Mouse (Mus musculus) forebrain, embryonic 11.5 days (tissue): ENCODE data around the gene Acyp1. TPM values are rescaled to one million over a fixed set of nuclear protein-coding genes. Genes with fewer than 3 reads are reported as not detected.
"Not testable (repeated sequence)": the region's sequence is repeated elsewhere in the genome, so short reads cannot be mapped to it uniquely, and the experiment has no call there.

Experiments used
- ATAC-seq: fragments of 200-750 bp; cut with Nextera tagmentation; replicated peaks from 2 replicates; pipeline ENCODE4 v1.8.0; 2017; ENCODE audit warnings: moderate TSS enrichment; ENCODE audit not compliant: low FRiP score
- DNase-seq: peaks from one replicate; pipeline ENCODE4 v3.0.0-alpha.2; 2017; ENCODE audit warnings: low spot score
- H3K27ac ChIP-seq: fragments of 300-500 bp; sonication (generic); 2 replicates; pipeline ENCODE4 v1.5.1; 2014; ENCODE audit warnings: low read depth, low read length
- H3K27me3 ChIP-seq: fragments of 300-500 bp; sonication (generic); 2 replicates; pipeline ENCODE4 v1.6.1; 2014; ENCODE audit warnings: mild to moderate bottlenecking, low read length, mixed read lengths; ENCODE audit not compliant: control insufficient read depth, insufficient read depth
- H3K36me3 ChIP-seq: fragments of 300-500 bp; sonication (generic); 2 replicates; pipeline ENCODE4 v1.6.1; 2014; ENCODE audit warnings: mild to moderate bottlenecking, low read length, moderate library complexity, mixed read lengths; ENCODE audit not compliant: control insufficient read depth, insufficient read depth
- H3K4me1 ChIP-seq: fragments of 300-500 bp; sonication (generic); replicated peaks from 2 replicates; pipeline ENCODE4 v1.6.1; 2014; ENCODE audit warnings: low read length, mixed read lengths; ENCODE audit not compliant: control insufficient read depth, insufficient read depth
- H3K4me2 ChIP-seq: fragments of 300-500 bp; sonication (generic); 2 replicates; pipeline ENCODE4 v1.6.1; 2014; ENCODE audit warnings: low read depth, mild to moderate bottlenecking, low read length, moderate library complexity, mixed read lengths; ENCODE audit not compliant: severe bottlenecking
- H3K4me3 ChIP-seq: fragments of 300-500 bp; sonication (generic); 2 replicates; pipeline ENCODE4 v1.5.1; 2014; ENCODE audit warnings: low read depth, low read length
- H3K9ac ChIP-seq: fragments of 300-500 bp; sonication (generic); 2 replicates; pipeline ENCODE4 v1.6.1; 2014; ENCODE audit warnings: low read length
- H3K9me3 ChIP-seq: fragments of 300-500 bp; sonication (generic); 2 replicates; pipeline ENCODE4 v1.6.1; 2016; ENCODE audit warnings: low read length, mixed read lengths; ENCODE audit not compliant: control insufficient read depth
- WGBS: fragments of 180-500 bp; shearing (Covaris S2); extraction: QIAGEN DNeasy Blood & Tissue Kit; methylation state at CpG from one replicate; pipeline ENCODE4 v1.1.7; 2014; 5-methylcytosine and 5-hydroxymethylcytosine counted together
- polyA plus RNA-seq: library from polyadenylated mRNA; unstranded; fragments of >200 nt; fragmentation: Nextera tagmentation; extraction: Ambion mirVana; gene quantifications from 2 replicates; pipeline ENCODE4 v1.2.1, GENCODE M21; 2014

The Acyp1 gene
- polyA plus RNA-seq, 1 experiment from 2014 or later = 61.9 TPM

DNA sequence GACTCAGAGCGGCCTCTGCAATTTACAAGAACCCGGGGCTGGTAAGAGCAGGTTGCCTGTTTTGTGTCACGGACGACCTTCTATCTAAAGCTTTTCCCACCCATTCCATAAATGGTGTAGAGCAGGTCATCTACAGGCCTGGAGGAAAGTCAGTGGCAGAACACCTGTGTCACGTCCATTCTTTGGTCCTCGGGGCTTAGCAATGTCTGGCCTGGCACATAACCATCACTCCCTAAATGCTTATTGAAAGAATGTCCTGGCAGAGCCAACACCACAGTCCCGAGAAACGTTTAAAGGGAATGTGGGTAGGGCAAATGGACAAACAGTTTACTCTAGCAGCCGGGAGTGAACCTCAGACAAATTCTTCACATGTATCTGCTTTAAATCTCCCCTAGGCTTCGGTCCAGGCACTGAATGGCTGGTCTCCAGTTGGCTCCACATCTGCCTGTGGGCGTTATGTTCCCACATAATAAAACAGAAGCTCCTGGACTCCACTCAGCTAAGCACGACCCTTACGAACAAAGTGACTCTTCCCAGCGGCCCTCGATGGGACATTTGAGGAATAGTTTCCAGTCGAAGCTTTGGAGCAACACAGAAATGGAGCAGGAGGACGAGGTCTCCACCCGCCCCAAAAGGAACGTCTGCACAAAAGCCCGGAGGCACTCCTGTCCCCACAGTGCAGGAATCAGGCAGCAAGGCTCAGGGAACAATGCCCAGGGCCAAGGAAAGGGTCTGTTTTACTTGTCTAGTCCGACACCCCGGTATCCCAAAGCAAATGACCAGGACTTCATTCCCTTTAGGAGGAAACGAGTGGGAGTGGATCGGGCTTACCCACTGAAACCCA, 1.1 kb upstream of the Acyp1 start:
- H3K4me3 ChIP-seq = peak overlapping the region; percentile 36
- H3K4me2 ChIP-seq = peak overlapping the region; percentile 60
- no peaks in the 10 kb centered on the region for H3K27me3 ChIP-seq
- no peaks in the 10 kb centered on the region for H3K36me3 ChIP-seq
- no peaks in the 10 kb centered on the region for H3K4me1 ChIP-seq
- 63% methylated on average over 24 of the region's 24 CpGs for WGBS
- DNase-seq (no peak), ATAC-seq (no peak)
- peak overlapping the region; percentile 56 for H3K9ac ChIP-seq
- H3K9me3 ChIP-seq = peaks cover 5% of the 10 kb centered on the region; the same call in 1 of the 2 replicates
- H3K27ac ChIP-seq = no peak overlapping the region

DNA sequence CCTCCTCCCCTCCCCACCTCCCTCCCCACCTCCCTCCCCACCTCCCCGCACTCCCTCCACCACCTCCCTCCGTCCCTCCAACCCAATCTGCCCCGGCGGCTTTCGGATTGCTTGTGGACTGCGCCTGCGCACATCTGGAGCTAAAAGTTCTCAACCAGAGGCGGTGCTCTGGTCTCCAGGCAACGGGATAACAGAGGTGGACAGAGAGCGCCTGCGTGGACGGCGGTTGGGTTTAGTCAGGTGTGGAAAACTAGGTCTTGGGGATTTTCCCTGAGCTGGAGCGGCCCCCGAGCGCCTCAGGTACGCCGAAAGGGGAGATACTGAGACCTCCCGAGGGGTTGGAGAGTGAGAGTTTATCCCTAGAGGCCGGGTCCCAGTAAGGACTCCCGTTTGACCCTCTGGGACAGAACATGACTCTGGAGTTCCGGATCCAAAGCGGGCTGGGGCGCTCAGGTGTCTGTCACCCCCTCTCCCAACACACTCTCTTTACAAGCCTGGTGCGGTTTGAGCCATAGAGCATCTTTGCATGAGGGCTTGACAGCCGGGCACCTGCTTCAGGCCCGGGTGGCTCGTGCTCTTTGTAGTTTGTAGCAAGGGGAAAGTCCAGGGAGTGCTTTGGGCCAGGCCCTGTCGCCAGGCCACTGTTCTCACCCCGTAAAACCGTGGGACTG, 383 bp upstream of the Acyp1 start, which contains the start of gene Zc2hc1c:
Zc2hc1c (plus strand) TSS at position 106 of the 671 bp plus-strand sequence.
- 3% methylated on average over 30 of the region's 31 CpGs for WGBS
- H3K27me3 ChIP-seq = no peaks in the 10 kb centered on the region
- no peaks in the 10 kb centered on the region for H3K36me3 ChIP-seq
- ATAC-seq = peak; percentile 94
- DNase-seq = peak; percentile 94
- peak within 1 kb of the TSS; percentile 60 for H3K4me2 ChIP-seq
- H3K4me3 ChIP-seq = peak within 1 kb of the TSS; percentile 36
- H3K4me1 ChIP-seq = no peaks in the 10 kb centered on the region
- H3K27ac ChIP-seq = no peak within 1 kb of the TSS
- no peaks in the 10 kb centered on the region for H3K9me3 ChIP-seq
- H3K9ac ChIP-seq = peak within 1 kb of the TSS; percentile 56

- Histone ChIP-seq H3K4me3 (no peak overlapping the region), H3K4me2 (no peak overlapping the region), H3K9ac (no peak overlapping the region), H3K9me3 (no peaks in the 10 kb centered on the region), H3K36me3 (no peaks in the 10 kb centered on the region), H3K4me1 (no peaks in the 10 kb centered on the region), H3K27me3 (no peaks in the 10 kb centered on the region), H3K27ac (no peak overlapping the region)
- DNase-seq = no peak
- ATAC-seq = no peak
- WGBS = 35% methylated on average over 2 of the region's 5 CpGs
These were observed 1.3 kb downstream of the Acyp1 start for GRCm38 (mm10) chr12:85286941-85287340.

DNA sequence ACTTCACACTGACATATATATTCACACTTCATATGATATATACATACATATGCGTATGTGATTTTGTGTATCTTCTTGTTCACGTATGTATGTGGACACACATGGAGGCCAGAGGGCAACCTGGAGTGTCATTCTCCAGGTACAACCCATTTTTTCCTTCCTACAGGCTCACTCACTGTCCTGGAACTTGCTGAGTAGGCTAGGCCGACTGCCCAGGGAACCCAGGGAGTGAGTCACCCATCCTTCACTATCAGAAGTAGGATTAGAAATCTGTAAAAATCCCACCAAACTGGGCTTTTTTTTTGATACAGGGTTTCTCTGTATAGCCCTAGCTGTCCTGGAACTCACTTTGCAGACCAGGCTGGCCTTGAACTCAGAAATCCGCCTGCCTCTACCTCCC, 3.2 kb downstream of the Acyp1 start:
- H3K9ac ChIP-seq = no peak overlapping the region
- DNase-seq (no peak), ATAC-seq (no peak)
- H3K36me3 ChIP-seq = no peaks in the 10 kb centered on the region
- H3K4me3 ChIP-seq = no peak overlapping the region
- WGBS = 91% methylated on average over 4 of the region's 4 CpGs
- H3K27me3 ChIP-seq = no peaks in the 10 kb centered on the region
- no peaks in the 10 kb centered on the region for H3K4me1 ChIP-seq
- H3K9me3 ChIP-seq = no peaks in the 10 kb centered on the region
- H3K27ac ChIP-seq = no peak overlapping the region
- no peak overlapping the region for H3K4me2 ChIP-seq

- no peaks in the 10 kb centered on the region for H3K9me3 ChIP-seq
- H3K27me3 ChIP-seq = no peaks in the 10 kb centered on the region
- no peak overlapping the region for H3K9ac ChIP-seq
- no peak for DNase-seq
- peaks cover 3% of the 10 kb centered on the region; the same call in 1 of the 2 replicates for H3K4me1 ChIP-seq
- 78% methylated on average over 8 of the region's 8 CpGs for WGBS
- ATAC-seq = no peak
- no peaks in the 10 kb centered on the region for H3K36me3 ChIP-seq
- no peak overlapping the region for H3K4me3 ChIP-seq
- no peak overlapping the region for H3K4me2 ChIP-seq
- no peak overlapping the region for H3K27ac ChIP-seq
These were observed 3.9 kb downstream of the Acyp1 start for GRCm38 (mm10) chr12:85284331-85284730.

DNA sequence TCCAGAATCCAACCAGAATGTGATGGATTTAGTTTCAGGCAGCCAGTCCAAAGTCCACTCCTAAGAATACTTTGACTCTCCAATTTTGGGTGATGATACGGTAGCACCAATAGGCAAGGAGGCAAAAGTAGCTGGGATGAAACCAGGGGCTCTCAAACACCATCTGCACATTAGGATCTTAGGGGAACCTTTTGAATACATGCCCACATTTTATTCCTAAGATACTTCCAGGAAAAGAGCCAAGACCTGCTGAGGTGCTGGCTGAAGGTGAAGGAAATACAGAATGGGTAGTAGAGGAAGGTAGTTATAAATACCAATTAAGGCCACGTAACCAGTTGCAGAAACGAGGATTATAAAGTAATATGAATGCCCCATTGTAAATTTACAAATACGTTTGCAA, 6.5 kb downstream of the Acyp1 start:
- not testable (repeated sequence) for H3K9me3 ChIP-seq, H3K36me3 ChIP-seq, DNase-seq, H3K4me3 ChIP-seq, H3K27ac ChIP-seq, H3K9ac ChIP-seq, H3K4me1 ChIP-seq, H3K4me2 ChIP-seq, H3K27me3 ChIP-seq, ATAC-seq
- WGBS = 95% methylated on average over 1 of the region's 4 CpGs

- Histone ChIP-seq H3K4me2 (peak overlapping the region; percentile 90; the same call in 1 of the 2 replicates), H3K36me3 (no peaks in the 10 kb centered on the region), H3K9ac (no peak overlapping the region), H3K27ac (no peak overlapping the region), H3K27me3 (no peaks in the 10 kb centered on the region), H3K4me3 (peak overlapping the region; percentile 73), H3K9me3 (no peaks in the 10 kb centered on the region), H3K4me1 (peaks cover 3% of the 10 kb centered on the region; the same call in 1 of the 2 replicates)
- ATAC-seq = peak; percentile 55; the same call in 1 of the 2 replicates
- no peak for DNase-seq
- WGBS = 62% methylated on average over 12 of the region's 12 CpGs
These were observed 7.2 kb downstream of the Acyp1 start for GRCm38 (mm10) chr12:85280845-85281651.

DNA sequence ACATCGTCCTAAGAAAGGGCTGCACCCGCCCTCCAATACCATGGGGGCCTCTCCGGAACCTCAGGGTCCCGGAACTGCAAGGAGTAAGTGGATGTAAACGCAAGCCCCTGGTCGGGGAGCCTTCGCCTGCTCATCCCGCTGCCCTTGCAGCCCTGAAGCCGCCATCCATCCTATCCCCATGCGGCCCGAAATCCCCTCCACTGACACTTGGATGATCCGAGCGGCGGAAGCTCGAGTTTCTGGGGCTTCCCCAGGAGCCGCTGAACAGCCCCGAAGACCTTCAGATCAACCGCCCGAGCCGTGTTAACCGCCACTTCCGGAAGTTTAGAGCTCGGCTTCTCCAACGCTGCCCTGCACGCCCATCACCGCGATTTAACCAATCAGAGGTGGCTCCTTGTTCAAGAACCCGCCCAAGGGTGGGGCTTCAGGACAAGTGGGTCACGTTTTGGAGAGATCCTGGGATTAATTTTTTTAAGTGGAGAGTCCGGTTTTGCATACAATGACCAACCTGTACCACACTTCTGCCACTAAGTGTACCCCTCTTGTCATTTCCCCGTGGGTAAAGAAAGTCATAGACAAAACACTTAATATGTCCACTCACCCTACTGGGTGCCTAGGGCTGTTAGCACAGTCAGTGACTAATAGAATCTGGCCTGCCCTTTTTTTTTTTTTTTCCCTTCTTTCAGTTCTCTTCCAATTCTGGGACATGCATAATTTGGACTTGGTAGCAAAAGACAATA, 8.0 kb downstream of the Acyp1 start:
- Histone ChIP-seq H3K4me2 (peak overlapping the region; percentile 90), H3K27me3 (no peaks in the 10 kb centered on the region), H3K4me1 (peaks cover 3% of the 10 kb centered on the region; the same call in 1 of the 2 replicates), H3K27ac (peak overlapping the region; percentile 41), H3K36me3 (no peaks in the 10 kb centered on the region), H3K9ac (peak overlapping the region; percentile 86), H3K9me3 (no peaks in the 10 kb centered on the region), H3K4me3 (peak overlapping the region; percentile 73)
- ATAC-seq (peak; percentile 98), DNase-seq (peak; percentile 95)
- WGBS = under 1% methylated on average over 31 of the region's 31 CpGs
